Mouse (Mus musculus) intestine, embryonic 14.5 days (tissue): ENCODE results near the gene Rab37. TPM values are rescaled to one million over a fixed set of nuclear protein-coding genes. Genes with fewer than 3 reads are reported as not detected.

Source experiments
- ATAC-seq: fragments of 200-750 bp; cut with Nextera tagmentation; replicated peaks from 2 replicates; pipeline ENCODE4 v1.8.0; 2017; ENCODE audit warnings: low read depth, moderate number of reproducible peaks, moderate TSS enrichment, moderate library complexity; ENCODE audit not compliant: low FRiP score, low TSS enrichment
- DNase-seq: peaks from one replicate; pipeline ENCODE4 v3.0.0-alpha.2; 2018; ENCODE audit warnings: low spot score
- H3K27ac ChIP-seq: fragments of 300-500 bp; sonication (generic); 2 replicates; pipeline ENCODE4 v1.5.1; 2014; ENCODE audit warnings: low read depth, mild to moderate bottlenecking, control low read depth
- H3K27me3 ChIP-seq: fragments of 300-500 bp; sonication (generic); replicated peaks from 2 replicates; pipeline ENCODE4 v1.6.1; 2014; ENCODE audit warnings: low read length, control low read depth; ENCODE audit not compliant: control insufficient read depth, insufficient read depth
- H3K36me3 ChIP-seq: fragments of 300-500 bp; sonication (generic); 2 replicates; pipeline ENCODE4 v1.6.1; 2014; ENCODE audit warnings: low read length, control low read depth; ENCODE audit not compliant: control insufficient read depth, insufficient read depth
- H3K4me1 ChIP-seq: fragments of 300-500 bp; sonication (generic); replicated peaks from 2 replicates; pipeline ENCODE4 v1.6.1; 2014; ENCODE audit warnings: low read length, control low read depth, mixed read lengths; ENCODE audit not compliant: control insufficient read depth, insufficient read depth
- H3K4me2 ChIP-seq: fragments of 300-500 bp; sonication (generic); 2 replicates; pipeline ENCODE4 v1.6.1; 2014; ENCODE audit warnings: low read length
- H3K4me3 ChIP-seq: fragments of 300-500 bp; sonication (generic); 2 replicates; pipeline ENCODE4 v1.5.1; 2014; ENCODE audit warnings: low read depth, low read length, control low read depth, mixed read lengths
- H3K9ac ChIP-seq: fragments of 300-500 bp; sonication (generic); 2 replicates; pipeline ENCODE4 v1.6.1; 2014; ENCODE audit warnings: mild to moderate bottlenecking, low read length
- H3K9me3 ChIP-seq: fragments of 300-500 bp; sonication (generic); 2 replicates; pipeline ENCODE4 v1.6.1; 2016; ENCODE audit warnings: low read length, control low read depth; ENCODE audit not compliant: control insufficient read depth
- WGBS: fragments of 180-500 bp; shearing (Covaris S2); extraction: QIAGEN DNeasy Blood & Tissue Kit; methylation state at CpG from one replicate; pipeline ENCODE4 v1.1.7; 2014; 5-methylcytosine and 5-hydroxymethylcytosine counted together
- polyA plus RNA-seq: library from polyadenylated mRNA; unstranded; fragments of >200 nt; fragmentation: Nextera tagmentation; extraction: Ambion mirVana; gene quantifications from 2 replicates; pipeline ENCODE4 v1.2.1, GENCODE M21; 2014

Rab37 gene
- polyA plus RNA-seq, 1 experiment from 2014 or later: 3.3 TPM

- Histone ChIP-seq H3K27me3 (no peaks in the 10 kb centered on the region), H3K4me1 (peaks cover 25% of the 10 kb centered on the region), H3K9ac (no peak overlapping the region), H3K27ac (no peak overlapping the region), H3K4me2 (no peak overlapping the region), H3K36me3 (0 out of 2 replicates have a peak, but pooled peaks cover 2% of the 10 kb centered on the region), H3K9me3 (no peaks in the 10 kb centered on the region), H3K4me3 (no peak overlapping the region)
- ATAC-seq (no peak), DNase-seq (peak; percentile 98)
- 21% methylated on average over 12 of the region's 12 CpGs for WGBS
Measured at GRCm38 (mm10) chr11:115181913-115182638, 90.8 kb downstream of the Rab37 start.

GRCm38 (mm10) chr11:115184973-115185372 is 93.7 kb downstream of the Rab37 start:
- H3K9ac ChIP-seq: no peak overlapping the region
- no peak for ATAC-seq

GRCm38 (mm10) chr11:115187224-115187639 is 96.0 kb downstream of the Rab37 start, which contains the start of gene Tmem104:
Tmem104 (plus strand) TSS chr11:115187487.
- ATAC-seq (peak; percentile 88), DNase-seq (peak; percentile 97)
- peak within 1 kb of the TSS; percentile 90 for H3K4me2 ChIP-seq
- peak within 1 kb of the TSS; percentile 60 for H3K9ac ChIP-seq
- H3K4me1 ChIP-seq: peaks cover 11% of the 10 kb centered on the region
- peak within 1 kb of the TSS; percentile 55 for H3K4me3 ChIP-seq
- H3K27ac ChIP-seq: peak within 1 kb of the TSS; percentile 60; the same call in 1 of the 2 replicates
- no peaks in the 10 kb centered on the region for H3K36me3 ChIP-seq
- no peaks in the 10 kb centered on the region for H3K27me3 ChIP-seq
- under 1% methylated on average over 39 of the region's 39 CpGs for WGBS
- no peaks in the 10 kb centered on the region for H3K9me3 ChIP-seq

More at GRCm38 (mm10) chr11:115184973-115185372, 93.7 kb downstream of the Rab37 start:
- no peak overlapping the region for H3K4me2 ChIP-seq
- H3K9me3 ChIP-seq: no peaks in the 10 kb centered on the region
- DNase-seq: no peak
- 0 out of 2 replicates have a peak, but pooled peaks cover 2% of the 10 kb centered on the region for H3K36me3 ChIP-seq
- H3K4me1 ChIP-seq: peaks cover 11% of the 10 kb centered on the region
- H3K4me3 ChIP-seq: no peak overlapping the region
- 33% methylated on average over 4 of the region's 4 CpGs for WGBS
- no peaks in the 10 kb centered on the region for H3K27me3 ChIP-seq
- no peak overlapping the region for H3K27ac ChIP-seq

GRCm38 (mm10) chr11:115187693-115188092 is 96.5 kb downstream of the Rab37 start, which contains the start of gene Nat9:
Nat9 (minus strand) TSS chr11:115187859.
- peak within 1 kb of the TSS; percentile 90 for H3K4me2 ChIP-seq
- H3K36me3 ChIP-seq: no peaks in the 10 kb centered on the region
- peak within 1 kb of the TSS; percentile 55 for H3K4me3 ChIP-seq
- H3K9ac ChIP-seq: peak within 1 kb of the TSS; percentile 60
- no peaks in the 10 kb centered on the region for H3K27me3 ChIP-seq
- peaks cover 14% of the 10 kb centered on the region for H3K4me1 ChIP-seq
- H3K9me3 ChIP-seq: no peaks in the 10 kb centered on the region
- 0 out of 2 replicates have a peak, but pooled peaks have one; percentile 2 for ATAC-seq
- 11% methylated on average over 12 of the region's 12 CpGs for WGBS
- DNase-seq: no peak
- H3K27ac ChIP-seq: peak within 1 kb of the TSS; percentile 60; the same call in 1 of the 2 replicates

- Histone ChIP-seq H3K4me1 (peaks cover 14% of the 10 kb centered on the region), H3K4me3 (no peak overlapping the region), H3K36me3 (no peaks in the 10 kb centered on the region), H3K27ac (no peak overlapping the region), H3K4me2 (no peak overlapping the region), H3K9ac (no peak overlapping the region), H3K9me3 (no peaks in the 10 kb centered on the region), H3K27me3 (no peaks in the 10 kb centered on the region)
- ATAC-seq (no peak), DNase-seq (no peak)
- 81% methylated on average over 13 of the region's 13 CpGs for WGBS
Measured at GRCm38 (mm10) chr11:115188539-115189231, 97.5 kb downstream of the Rab37 start.

GRCm38 (mm10) chr11:115189304-115189703 is 98.1 kb downstream of the Rab37 start:
- no peaks in the 10 kb centered on the region for H3K27me3 ChIP-seq
- H3K9ac ChIP-seq: no peak overlapping the region
- H3K27ac ChIP-seq: no peak overlapping the region
- H3K4me3 ChIP-seq: no peak overlapping the region
- no peak overlapping the region for H3K4me2 ChIP-seq
- H3K36me3 ChIP-seq: no peaks in the 10 kb centered on the region
- ATAC-seq (no peak), DNase-seq (no peak)
- H3K4me1 ChIP-seq: peaks cover 14% of the 10 kb centered on the region
- H3K9me3 ChIP-seq: no peaks in the 10 kb centered on the region
- WGBS: 82% methylated on average over 6 of the region's 6 CpGs

GRCm38 (mm10) chr11:115192180-115192579 is 100.9 kb downstream of the Rab37 start:
- no peaks in the 10 kb centered on the region for H3K9me3 ChIP-seq
- no peaks in the 10 kb centered on the region for H3K36me3 ChIP-seq
- no peak overlapping the region for H3K4me2 ChIP-seq
- ATAC-seq: no peak
- no peak for DNase-seq
- H3K27ac ChIP-seq: no peak overlapping the region
- peaks cover 8% of the 10 kb centered on the region; the same call in 1 of the 2 replicates for H3K4me1 ChIP-seq
- no peaks in the 10 kb centered on the region for H3K27me3 ChIP-seq
- no peak overlapping the region for H3K4me3 ChIP-seq
- WGBS: 60% methylated on average over 9 of the region's 9 CpGs
- H3K9ac ChIP-seq: no peak overlapping the region

GRCm38 (mm10) chr11:115194693-115195092 is 103.5 kb downstream of the Rab37 start:
- DNase-seq (no peak), ATAC-seq (no peak)
- Histone ChIP-seq H3K9ac (no peak overlapping the region), H3K27ac (no peak overlapping the region), H3K36me3 (no peaks in the 10 kb centered on the region; the same call in 1 of the 2 replicates), H3K4me1 (0 out of 2 replicates have a peak, but pooled peaks cover 2% of the 10 kb centered on the region), H3K4me2 (no peak overlapping the region), H3K9me3 (no peaks in the 10 kb centered on the region), H3K4me3 (no peak overlapping the region), H3K27me3 (no peaks in the 10 kb centered on the region)
- WGBS: 74% methylated on average over 6 of the region's 6 CpGs
